Mouse (Mus musculus): ENCODE data around the gene Slc38a8. TPM values are rescaled to one million over a fixed set of nuclear protein-coding genes. Genes with fewer than 3 reads are reported as not detected.

The Slc38a8 gene
- polyA plus RNA-seq, 1 experiment from 2014 or later = 0.22 TPM

DNA sequence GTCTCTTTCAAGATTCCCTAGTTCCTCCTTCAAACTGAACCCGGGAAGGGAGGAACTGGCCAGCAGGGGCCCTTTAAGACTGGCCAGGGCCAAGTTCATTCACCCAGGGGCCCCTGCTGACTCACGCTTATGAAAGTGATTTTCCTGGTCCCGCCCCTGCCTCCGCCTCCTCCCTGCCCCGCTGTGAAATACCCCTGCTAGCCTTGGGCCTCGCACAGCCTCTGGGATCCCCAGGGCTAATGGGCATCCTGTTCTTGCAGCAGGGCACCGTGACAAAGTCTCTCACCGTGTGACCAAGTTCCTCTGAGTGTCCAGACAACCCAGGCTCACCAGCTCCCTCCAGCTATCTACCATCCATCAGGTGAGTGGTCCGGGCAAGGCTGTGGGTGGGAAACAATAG is 64.6 kb downstream of the Slc38a8 start:
- Histone ChIP-seq H3K27me3 (no peaks in the 10 kb centered on the region), H3K4me3 (no peak overlapping the region), H3K9ac (no peak overlapping the region), H3K36me3 (no peaks in the 10 kb centered on the region), H3K4me2 (no peak overlapping the region), H3K4me1 (replicated peaks) (peaks cover 19% of the 10 kb centered on the region), H3K9me3 (no peaks in the 10 kb centered on the region), H3K27ac (replicated peaks) (no peak overlapping the region)
- ATAC-seq (ENCODE audit: low FRiP score, low read depth) = no peak
- WGBS = 26% methylated on average over 9 of the region's 9 CpGs

DNA sequence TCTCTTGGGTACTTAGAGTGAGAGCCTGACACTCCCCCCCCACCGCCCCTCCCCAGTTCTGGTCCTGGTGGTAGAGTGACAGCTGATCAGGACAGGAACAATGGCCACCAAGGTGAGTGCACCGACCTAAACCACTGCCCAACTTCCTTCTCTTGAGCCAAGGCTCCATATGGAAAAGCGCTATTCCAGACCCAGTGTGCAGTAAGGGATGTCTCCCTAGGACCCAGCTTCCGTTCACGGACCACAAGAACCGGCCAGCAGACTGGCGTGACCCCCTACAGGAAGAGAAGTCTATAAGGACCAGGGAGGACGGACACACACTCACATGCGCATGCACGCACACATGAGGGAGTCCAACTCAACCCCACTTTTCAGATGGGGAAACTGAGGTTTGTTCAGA is 65.2 kb downstream of the Slc38a8 start:
- no peak overlapping the region for H3K4me3 ChIP-seq
- ATAC-seq (ENCODE audit: low FRiP score, low read depth) = no peak
- H3K9ac ChIP-seq = no peak overlapping the region
- no peaks in the 10 kb centered on the region for H3K27me3 ChIP-seq
- no peaks in the 10 kb centered on the region for H3K9me3 ChIP-seq
- H3K36me3 ChIP-seq = no peaks in the 10 kb centered on the region
- peaks cover 19% of the 10 kb centered on the region for H3K4me1 ChIP-seq (replicated peaks)
- 83% methylated on average over 10 of the region's 10 CpGs for WGBS
- H3K4me2 ChIP-seq = no peak overlapping the region
- H3K27ac ChIP-seq (replicated peaks) = no peak overlapping the region

DNA sequence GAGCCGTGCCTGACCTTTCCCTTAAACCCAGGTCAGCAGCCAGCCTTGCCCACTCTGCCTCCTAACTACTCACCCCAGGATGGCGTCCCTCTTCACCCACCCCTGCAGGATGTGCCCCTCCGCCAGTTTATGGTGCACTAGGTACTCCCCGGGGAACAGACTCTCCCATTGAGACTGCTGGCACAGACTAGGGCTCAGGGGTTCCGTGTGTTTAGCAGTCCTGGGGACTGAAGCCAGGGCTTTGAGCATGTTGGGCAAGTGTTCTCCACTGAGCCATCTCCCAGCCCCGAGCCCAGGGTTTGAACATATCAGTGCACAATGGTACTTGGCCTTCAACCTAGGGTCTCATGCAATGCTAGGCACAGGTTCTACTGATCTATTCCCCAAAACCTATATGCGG is 66.0 kb downstream of the Slc38a8 start:
- Histone ChIP-seq H3K27me3 (no peaks in the 10 kb centered on the region), H3K9me3 (no peaks in the 10 kb centered on the region), H3K4me2 (no peak overlapping the region), H3K36me3 (no peaks in the 10 kb centered on the region), H3K27ac (replicated peaks) (no peak overlapping the region), H3K4me1 (replicated peaks) (peaks cover 12% of the 10 kb centered on the region), H3K9ac (no peak overlapping the region), H3K4me3 (no peak overlapping the region)
- WGBS = 80% methylated on average over 7 of the region's 7 CpGs
- no peak for ATAC-seq (ENCODE audit: low FRiP score, low read depth)

DNA sequence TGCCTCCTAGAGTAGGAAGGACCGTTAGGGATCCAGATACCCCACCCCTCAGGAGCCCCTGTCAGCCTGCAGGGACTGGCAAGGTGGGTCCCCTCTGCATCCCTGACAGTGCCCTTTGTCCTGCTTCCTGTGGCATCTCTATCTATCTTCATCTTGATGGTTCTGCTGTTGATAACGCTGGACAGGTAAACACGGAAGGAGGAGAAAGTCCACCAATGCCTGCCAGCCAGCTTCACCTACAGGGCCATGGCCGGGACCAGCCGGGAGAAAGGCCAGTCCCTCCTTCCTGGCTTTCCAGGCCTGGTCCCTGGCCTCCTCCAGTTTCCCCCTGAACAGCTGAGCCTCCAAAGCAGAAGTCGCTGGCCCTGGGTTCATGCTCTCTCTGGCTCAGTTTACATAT is 66.9 kb downstream of the Slc38a8 start:
- WGBS = 87% methylated on average over 6 of the region's 6 CpGs
- Histone ChIP-seq H3K9me3 (no peaks in the 10 kb centered on the region), H3K36me3 (no peaks in the 10 kb centered on the region), H3K9ac (no peak overlapping the region), H3K27me3 (no peaks in the 10 kb centered on the region), H3K4me1 (replicated peaks) (peaks cover 2% of the 10 kb centered on the region; the same call in 1 of the 2 replicates), H3K27ac (replicated peaks) (no peak overlapping the region), H3K4me2 (no peak overlapping the region), H3K4me3 (no peak overlapping the region)
- ATAC-seq (ENCODE audit: low FRiP score, low read depth) = no peak

DNA sequence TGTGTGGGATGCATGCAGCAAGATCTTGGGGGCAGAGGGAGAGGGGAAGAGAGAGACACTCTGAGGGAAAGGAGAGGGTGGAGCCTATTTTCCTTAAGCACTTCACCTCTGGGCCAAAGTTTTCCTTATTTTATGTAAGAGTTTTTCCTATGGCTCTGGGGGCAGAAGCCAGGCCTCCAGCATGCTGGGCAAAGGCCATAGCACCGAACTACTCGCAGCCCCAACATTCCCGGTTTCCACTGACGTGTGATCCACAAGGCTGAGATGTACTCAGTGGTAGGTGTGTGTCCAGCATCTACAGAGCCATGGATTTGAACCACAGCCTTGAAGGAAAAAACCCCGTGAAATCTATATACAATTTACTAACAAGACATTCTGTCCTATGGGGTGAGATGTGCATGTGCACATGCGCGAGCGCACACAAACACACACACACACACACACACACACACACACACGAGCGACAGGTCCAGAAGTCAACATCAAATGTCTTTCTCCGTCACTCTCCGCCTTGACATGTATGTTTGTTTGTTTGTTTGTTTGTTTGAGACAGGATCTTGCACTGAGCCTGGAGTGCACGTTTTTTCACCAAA is 67.8 kb downstream of the Slc38a8 start, which contains the start of gene Osgin1:
Gene Osgin1, plus strand, starts transcription at position 543 of the 593 bp plus-strand sequence.
- no peak within 1 kb of the TSS for H3K4me3 ChIP-seq
- no peak within 1 kb of the TSS for H3K9ac ChIP-seq
- no peak within 1 kb of the TSS for H3K27ac ChIP-seq (replicated peaks)
- H3K9me3 ChIP-seq = no peaks in the 10 kb centered on the region
- H3K4me2 ChIP-seq = no peak within 1 kb of the TSS
- H3K27me3 ChIP-seq = no peaks in the 10 kb centered on the region
- no peaks in the 10 kb centered on the region for H3K4me1 ChIP-seq (replicated peaks)
- WGBS = 91% methylated on average over 13 of the region's 13 CpGs
- ATAC-seq (ENCODE audit: low FRiP score, low read depth) = no peak
- no peaks in the 10 kb centered on the region for H3K36me3 ChIP-seq

DNA sequence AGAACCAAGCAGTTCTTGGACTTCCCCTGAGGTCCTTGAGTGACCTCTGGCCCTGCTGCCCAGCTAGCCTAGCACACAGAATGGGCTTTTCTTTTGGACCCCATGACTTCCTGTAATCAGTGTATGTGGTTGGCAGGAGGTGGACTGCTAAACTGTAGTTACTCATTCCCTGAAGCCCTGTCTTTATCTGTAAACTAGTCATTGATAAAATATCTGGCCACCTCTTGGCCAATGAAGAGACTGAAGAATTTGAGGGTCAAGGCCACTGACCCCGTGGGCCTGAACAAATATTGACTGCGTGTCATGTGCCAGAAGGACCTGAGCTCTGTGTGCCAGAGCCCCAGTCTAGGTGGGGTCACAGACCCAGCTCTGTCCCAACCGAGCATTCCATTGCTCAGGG is 69.1 kb downstream of the Slc38a8 start:
- ATAC-seq (ENCODE audit: low FRiP score, low read depth) = no peak

DNA sequence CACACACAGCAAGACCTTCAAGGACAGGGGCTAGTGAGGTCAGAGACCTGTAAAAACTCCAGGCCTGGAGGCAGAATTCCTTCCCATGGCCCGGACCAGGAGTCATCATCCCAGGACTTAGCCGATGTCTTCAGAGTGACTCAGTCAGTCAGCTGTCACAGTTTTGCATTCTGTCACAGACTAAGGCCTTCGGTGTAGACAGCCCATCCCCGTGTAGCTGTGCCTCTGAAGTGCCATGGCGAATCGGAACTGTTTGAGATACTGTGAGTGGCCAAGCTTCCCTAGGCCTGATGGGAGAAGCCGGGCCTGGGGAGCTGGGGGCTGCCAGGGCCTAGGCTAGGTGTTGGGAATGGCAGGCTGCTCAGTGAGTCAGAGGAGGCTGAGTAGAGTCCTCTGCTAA is 70.8 kb downstream of the Slc38a8 start:
- H3K4me2 ChIP-seq = no peak overlapping the region
- H3K36me3 ChIP-seq = no peaks in the 10 kb centered on the region
- H3K9me3 ChIP-seq = no peaks in the 10 kb centered on the region
- no peak overlapping the region for H3K27ac ChIP-seq (replicated peaks)
- WGBS = 86% methylated on average over 7 of the region's 7 CpGs
- H3K9ac ChIP-seq = no peak overlapping the region
- H3K4me3 ChIP-seq = no peak overlapping the region
- H3K4me1 ChIP-seq (replicated peaks) = no peaks in the 10 kb centered on the region
- H3K27me3 ChIP-seq = no peaks in the 10 kb centered on the region
- no peak for ATAC-seq (ENCODE audit: low FRiP score, low read depth)

More for the DNA sequence above, 69.1 kb downstream of the Slc38a8 start:
- 64% methylated on average over 3 of the region's 3 CpGs for WGBS
- H3K27me3 ChIP-seq = no peaks in the 10 kb centered on the region
- no peak overlapping the region for H3K27ac ChIP-seq (replicated peaks)
- no peak overlapping the region for H3K4me3 ChIP-seq
- no peaks in the 10 kb centered on the region for H3K4me1 ChIP-seq (replicated peaks)
- H3K4me2 ChIP-seq = no peak overlapping the region
- no peaks in the 10 kb centered on the region for H3K36me3 ChIP-seq
- no peaks in the 10 kb centered on the region for H3K9me3 ChIP-seq
- no peak overlapping the region for H3K9ac ChIP-seq

DNA sequence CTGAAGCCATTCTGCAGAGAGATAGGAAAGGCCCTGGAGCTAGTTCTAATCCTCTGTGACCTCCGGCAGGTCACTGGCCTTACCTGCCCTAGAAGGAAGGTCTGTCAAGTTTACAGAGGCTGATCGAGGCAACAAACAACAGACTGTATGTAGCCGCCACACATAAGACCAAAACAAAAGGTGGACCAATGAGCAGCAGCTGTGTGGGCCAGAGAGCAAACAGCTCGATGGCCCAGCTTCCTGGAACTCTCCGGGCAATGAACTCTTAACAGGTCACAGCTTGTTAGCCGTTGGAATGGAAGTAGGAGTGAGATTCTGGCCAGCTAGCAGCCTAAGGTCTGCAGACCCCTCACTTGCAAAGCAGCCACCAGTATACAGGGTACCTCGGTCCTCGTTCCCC is 71.2 kb downstream of the Slc38a8 start:
- no peaks in the 10 kb centered on the region for H3K4me1 ChIP-seq (replicated peaks)
- no peak for ATAC-seq (ENCODE audit: low FRiP score, low read depth)
- 85% methylated on average over 8 of the region's 8 CpGs for WGBS

More for the DNA sequence above, 71.2 kb downstream of the Slc38a8 start:
- H3K4me2 ChIP-seq = no peak overlapping the region
- H3K9me3 ChIP-seq = no peaks in the 10 kb centered on the region
- H3K36me3 ChIP-seq = no peaks in the 10 kb centered on the region
- H3K27me3 ChIP-seq = no peaks in the 10 kb centered on the region
- no peak overlapping the region for H3K27ac ChIP-seq (replicated peaks)
- H3K9ac ChIP-seq = no peak overlapping the region
- H3K4me3 ChIP-seq = no peak overlapping the region

Other genes starting within 250 kb of the Slc38a8 start
- 757 and 781 TPM in 2 replicates for gene Hsbp1, start 157.2 kb downstream of the Slc38a8 start, polyA plus RNA-seq (2015; fragmentation: Nextera tagmentation; extraction: Ambion mirVana)
- 16.8 and 18.5 TPM in 2 replicates for gene Mlycd, start 106.8 kb downstream of the Slc38a8 start, polyA plus RNA-seq (2015; fragmentation: Nextera tagmentation; extraction: Ambion mirVana)
- gene Osgin1, start 67.6 kb downstream of the Slc38a8 start, polyA plus RNA-seq (2015; fragmentation: Nextera tagmentation; extraction: Ambion mirVana) = 0.38 TPM in 2 replicates
- 45.8 and 48.3 TPM in 2 replicates for gene Necab2, start 55.0 kb downstream of the Slc38a8 start, polyA plus RNA-seq (2015; fragmentation: Nextera tagmentation; extraction: Ambion mirVana)
- 50.7 and 54.0 TPM in 2 replicates for gene Mbtps1, start 57.0 kb upstream of the Slc38a8 start, polyA plus RNA-seq (2015; fragmentation: Nextera tagmentation; extraction: Ambion mirVana)
- gene Hsdl1, start 73.5 kb upstream of the Slc38a8 start, polyA plus RNA-seq (2015; fragmentation: Nextera tagmentation; extraction: Ambion mirVana) = 153 and 162 TPM in 2 replicates
- 0.35 and 0.74 TPM in 2 replicates for gene Dnaaf1, start 73.5 kb upstream of the Slc38a8 start, polyA plus RNA-seq (2015; fragmentation: Nextera tagmentation; extraction: Ambion mirVana)
- 14.1 and 14.7 TPM in 2 replicates for gene Taf1c, start 103.5 kb upstream of the Slc38a8 start, polyA plus RNA-seq (2015; fragmentation: Nextera tagmentation; extraction: Ambion mirVana)
- gene Adad2, start 111.0 kb upstream of the Slc38a8 start, polyA plus RNA-seq (2015; fragmentation: Nextera tagmentation; extraction: Ambion mirVana) = 0.10 and 0.34 TPM in 2 replicates
- gene Kcng4, start 134.0 kb upstream of the Slc38a8 start, polyA plus RNA-seq (2015; fragmentation: Nextera tagmentation; extraction: Ambion mirVana) = 0.10 and 0.13 TPM in 2 replicates
- gene Wfdc1, start 164.7 kb upstream of the Slc38a8 start, polyA plus RNA-seq (2015; fragmentation: Nextera tagmentation; extraction: Ambion mirVana) = 6.1 and 6.6 TPM in 2 replicates
- 0.32 and 0.38 TPM in 2 replicates for gene Atp2c2, start 198.3 kb upstream of the Slc38a8 start, polyA plus RNA-seq (2015; fragmentation: Nextera tagmentation; extraction: Ambion mirVana)